In the genomic region with DNA sequence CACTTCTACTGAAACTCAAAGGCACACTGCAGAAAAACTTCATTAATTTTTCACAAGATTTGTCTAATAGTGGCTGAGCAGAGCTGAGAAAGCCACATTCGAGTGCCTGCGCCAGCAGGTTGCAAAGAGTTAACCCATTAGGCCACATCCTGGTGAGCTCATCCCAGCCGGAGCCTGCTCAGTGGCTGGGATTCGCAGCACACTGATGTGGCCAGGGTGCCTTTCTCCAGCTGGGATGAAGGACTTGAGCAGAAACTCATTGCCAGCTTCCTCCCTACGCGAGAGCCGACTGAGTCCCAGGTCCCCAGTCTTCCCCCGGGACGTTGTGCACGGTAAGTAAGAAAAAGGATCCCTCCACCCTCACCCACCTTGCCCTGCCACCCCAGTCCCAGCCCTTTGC, we compare ENCODE assay signal across 14 mouse cellular contexts. TPM values are rescaled to one million over a fixed set of nuclear protein-coding genes. Genes with fewer than 3 reads are reported as not detected.
DNase-seq lines count a peak whose midpoint lies in the region; ATAC-seq and TF ChIP-seq lines count a peak whose summit lies in the region.
"Had no signal": no experiment of that assay in that cellular context is flagged by ENCODE, and none has a peak within 500 bp of the region (broad histone marks: within the 10 kb centered on the region; RNA-seq: fewer than 3 reads in every experiment).

Gene Pirt, plus strand, starts transcription at position 171 of the 400 bp plus-strand sequence.

- H3K27ac ChIP-seq in stomach, postnatal 0 days (replicated peaks): peak within 1 kb of the TSS; percentile 56
- H3K27ac ChIP-seq: hindbrain, embryonic 14.5 days; limb, embryonic 12.5 days; macrophage had no signal

- peak within 1 kb of the TSS; percentile 6; the same call in 1 of the 2 replicates for H3K4me2 ChIP-seq in stomach, postnatal 0 days (replicated peaks; ENCODE audit: low read depth)
- H3K4me2 ChIP-seq: hindbrain, embryonic 14.5 days; limb, embryonic 12.5 days had no signal

- no peaks in the 10 kb centered on the region for H3K9me3 ChIP-seq in stomach, postnatal 0 days (ENCODE audit: control insufficient read depth, low read length)
- H3K9me3 ChIP-seq: limb, embryonic 12.5 days had no signal

- 41% methylated on average over 10 of the region's 10 CpGs for WGBS in stomach, postnatal 0 days

- H3K4me3 ChIP-seq in stomach, postnatal 0 days (ENCODE audit: low read depth, low read length): no peak within 1 kb of the TSS
- H3K4me3 ChIP-seq: limb, embryonic 12.5 days had no signal

- H3K9ac ChIP-seq in stomach, postnatal 0 days (ENCODE audit: low read length): no peak within 1 kb of the TSS
- H3K9ac ChIP-seq: hindbrain, embryonic 14.5 days; limb, embryonic 12.5 days had no signal

- TF ChIP-seq CTCF in stomach, postnatal 0 days (IDR thresholded peaks at IDR 0.05; ENCODE audit: low read depth): no peak

- DNase-seq in heart, adult 11 months: peak; percentile 87
- DNase-seq in heart, postnatal 25 days (ENCODE audit: low spot score): no peak
- peak; percentile 40 for DNase-seq in retina, embryonic 14.5 days (ENCODE audit: low spot score)
- DNase-seq in retina, postnatal 1 day: no peak
- peak; percentile 26 to 39 for DNase-seq in heart, postnatal 14 days
- DNase-seq in stomach, postnatal 0 days (ENCODE audit: low spot score): peak; percentile 38
- DNase-seq in testis, postnatal 10 days (ENCODE audit: low spot score): no peak
- DNase-seq in gastrocnemius, postnatal 36 days: no peak
- DNase-seq: B cell, adult 2 months; cerebellum, adult 11 months; thymus, postnatal 36 days had no signal

- no peaks in the 10 kb centered on the region for H3K36me3 ChIP-seq in stomach, postnatal 0 days (ENCODE audit: control insufficient read depth, insufficient read depth, low read length)
- H3K36me3 ChIP-seq: limb, embryonic 12.5 days had no signal

- no peaks in the 10 kb centered on the region for H3K4me1 ChIP-seq in stomach, postnatal 0 days (replicated peaks; ENCODE audit: control insufficient read depth, insufficient read depth)
- H3K4me1 ChIP-seq: limb, embryonic 12.5 days had no signal

- ATAC-seq in stomach, postnatal 0 days (ENCODE audit: low FRiP score, low TSS enrichment): no peak

- intact Hi-C loops in heart, postnatal 25 days (cut with DNase I): no loop called here
- intact Hi-C loops in heart, postnatal 14 days (cut with DNase I): no loop called here
- intact Hi-C loops in gastrocnemius, postnatal 36 days (cut with DNase I): no loop called here

- no peak for TF ChIP-seq EP300 in stomach, postnatal 0 days (optimal IDR thresholded peaks at IDR 0.05)

- H3K27me3 ChIP-seq in stomach, postnatal 0 days (ENCODE audit: control insufficient read depth, insufficient read depth, low read length): no peaks in the 10 kb centered on the region

RNA-seq across cellular contexts. Expression of gene Pirt, which starts in this region (rescaled TPM):
- total RNA-seq in heart, postnatal 25 days (2021): 10 to 100 TPM in 1 of 2 experiments, 1 to 10 TPM in 1; 9.1 to 11.5 TPM
- total RNA-seq in heart, postnatal 14 days (2021): 10 to 100 TPM; 18.1 to 19.2 TPM
- polyA plus RNA-seq in stomach, postnatal 0 days (2015; fragmentation: Nextera tagmentation; extraction: Ambion mirVana): 5.6 and 6.0 TPM in 2 replicates
- under 1 TPM in 1 of 2 experiments, not detected in 1; 0.13 TPM for total RNA-seq in gastrocnemius, postnatal 36 days (2021)
- polyA plus RNA-seq: macrophage had no signal

Comparison
In these comparisons a context has a peak if more than half of its experiments do, and no peak if none do; other contexts are left out.
1. RNA of gene Pirt (total RNA-seq): 18.1 to 19.2 TPM in heart, postnatal 14 days and 9.1 to 11.5 TPM in heart, postnatal 25 days; 0.13 TPM in gastrocnemius, postnatal 36 days; every median in the first group is over 4 times any median in the second.
2. DNase-seq: peak in heart, adult 11 months (single experiment), retina, embryonic 14.5 days (single experiment), heart, postnatal 14 days (2 of 2) and stomach, postnatal 0 days (single experiment); none in heart, postnatal 25 days (single experiment), retina, postnatal 1 day (single experiment), testis, postnatal 10 days (single experiment) and gastrocnemius, postnatal 36 days (0 of 2).